Mouse (Mus musculus): ENCODE data around the gene Mier1. TPM values are rescaled to one million over a fixed set of nuclear protein-coding genes. Genes with fewer than 3 reads are reported as not detected.
A peak's percentile ranks its signal among the peaks of the same experiment; 100 is the strongest.

The Mier1 gene
- total RNA-seq, 1 experiment from 2014 or later, result 265 TPM

DNA sequence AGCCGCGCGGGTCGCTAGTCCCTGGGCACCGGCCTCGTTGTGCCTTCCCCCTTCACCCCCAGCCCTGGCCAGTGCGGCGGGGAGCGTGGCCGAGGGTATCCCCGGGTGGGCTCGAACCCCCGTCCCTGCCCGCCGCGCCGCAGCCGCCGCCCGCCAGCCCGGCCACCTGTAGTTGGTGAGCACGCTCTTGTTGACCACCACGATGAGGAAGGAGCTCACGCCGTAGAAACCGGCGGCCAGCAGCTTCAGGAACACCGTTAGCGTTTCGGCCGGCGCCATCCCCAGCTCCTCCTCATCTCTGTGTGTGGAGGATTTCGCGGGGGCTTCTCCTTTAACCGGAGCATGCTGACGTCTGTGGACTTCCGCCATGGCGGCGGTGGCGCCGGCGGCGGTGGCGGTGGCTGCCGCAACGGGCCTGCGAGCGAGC, 100.3 kb downstream of the Mier1 start:
- ATAC-seq (ENCODE audit: extremely low read depth, insufficient number of reproducible peaks, low FRiP score, poor library complexity, severe bottlenecking), result peak; percentile 57; the same call in 1 of the 2 replicates

Other genes starting within 250 kb of the Mier1 start
- not detected in 2 replicates for gene Tctex1d1, start 135.8 kb upstream of the Mier1 start, total RNA-seq (2017)
- not detected in 2 replicates for gene Insl5, start 87.5 kb upstream of the Mier1 start, total RNA-seq (2017)
- 3.4 and 4.8 TPM in 2 replicates for gene Wdr78, start 165 bp downstream of the Mier1 start, total RNA-seq (2017)
- gene Slc35d1, start 100.8 kb downstream of the Mier1 start, total RNA-seq (2017), result 7.3 and 7.5 TPM in 2 replicates
- not detected in 2 replicates for gene 4921539E11Rik, start 176.5 kb downstream of the Mier1 start, total RNA-seq (2017)
- gene Oma1, start 199.4 kb downstream of the Mier1 start, total RNA-seq (2017), result 24.3 and 24.8 TPM in 2 replicates